Mouse (Mus musculus) NIH3T3 (cell line): ENCODE results near the gene Med9.
"Not testable (repeated sequence)": the region's sequence is repeated elsewhere in the genome, so short reads cannot be mapped to it uniquely, and the experiment has no call there.

Source experiments
- DNase-seq: peaks from one replicate; pipeline ENCODE4 v3.0.0-alpha.2; 2012; ENCODE audit warnings: low read depth

The Med9 gene

GRCm38 (mm10) chr11:59944855-59945254 is 3.2 kb upstream of the Med9 start:
- DNase-seq: not testable (repeated sequence)

- DNase-seq: peak; percentile 50
These were observed 378 bp downstream of the Med9 start for GRCm38 (mm10) chr11:59948401-59948767.

- DNase-seq: no peak
These were observed 4.9 kb downstream of the Med9 start for GRCm38 (mm10) chr11:59952892-59953291.

- DNase-seq: no peak
These were observed 8.7 kb downstream of the Med9 start for GRCm38 (mm10) chr11:59956749-59957148.

GRCm38 (mm10) chr11:59959453-59959852 is 11.4 kb downstream of the Med9 start:
- no peak for DNase-seq

- no peak for DNase-seq
These were observed 12.7 kb downstream of the Med9 start for GRCm38 (mm10) chr11:59960476-59961337.

GRCm38 (mm10) chr11:59961338-59961875 is 13.4 kb downstream of the Med9 start:
- DNase-seq: no peak

- no peak for DNase-seq
These were observed 14.6 kb downstream of the Med9 start for GRCm38 (mm10) chr11:59962590-59962989.

- DNase-seq: no peak
These were observed 15.6 kb downstream of the Med9 start for GRCm38 (mm10) chr11:59963364-59964162.

GRCm38 (mm10) chr11:59964163-59964758 is 16.3 kb downstream of the Med9 start:
- DNase-seq: no peak

- DNase-seq: no peak
These were observed 16.8 kb downstream of the Med9 start, which contains the start of gene Rasd1 for GRCm38 (mm10) chr11:59964818-59965217. TSS of gene Rasd1 (minus strand) at chr11:59964944.

GRCm38 (mm10) chr11:59965227-59966101 is 17.5 kb downstream of the Med9 start:
- peak; percentile 76 for DNase-seq

- no peak for DNase-seq
These were observed 18.1 kb downstream of the Med9 start for GRCm38 (mm10) chr11:59966102-59966483.

- no peak for DNase-seq
These were observed 19.8 kb downstream of the Med9 start for GRCm38 (mm10) chr11:59967765-59968164.

GRCm38 (mm10) chr11:59970780-59971179 is 22.8 kb downstream of the Med9 start:
- DNase-seq: no peak

- DNase-seq: no peak
These were observed 23.7 kb downstream of the Med9 start for GRCm38 (mm10) chr11:59971691-59972090.

- no peak for DNase-seq
These were observed 25.4 kb downstream of the Med9 start for GRCm38 (mm10) chr11:59973389-59973788.

- DNase-seq: no peak
These were observed 27.2 kb downstream of the Med9 start for GRCm38 (mm10) chr11:59975241-59975640.

- no peak for DNase-seq
These were observed 29.8 kb downstream of the Med9 start for GRCm38 (mm10) chr11:59977831-59978230.

- DNase-seq: peak; percentile 79
These were observed 41.4 kb downstream of the Med9 start for GRCm38 (mm10) chr11:59989406-59989805.

GRCm38 (mm10) chr11:59991365-59991764 is 43.4 kb downstream of the Med9 start:
- DNase-seq: no peak
